Mouse (Mus musculus): ENCODE measurements at regions not wholly inside any gene's neighbourhood (a gene's known extent, or its start where the extent isn't known, plus 50 kb on each side); places are given as distances from the start of the nearest gene placed in this dataset.

GRCm38 (mm10) chr19:52600410-52600809 is 336.3 kb downstream of the Ins1 start:
- intact Hi-C loops (cut with DNase I), result no loop called here
- no peak for DNase-seq

DNA sequence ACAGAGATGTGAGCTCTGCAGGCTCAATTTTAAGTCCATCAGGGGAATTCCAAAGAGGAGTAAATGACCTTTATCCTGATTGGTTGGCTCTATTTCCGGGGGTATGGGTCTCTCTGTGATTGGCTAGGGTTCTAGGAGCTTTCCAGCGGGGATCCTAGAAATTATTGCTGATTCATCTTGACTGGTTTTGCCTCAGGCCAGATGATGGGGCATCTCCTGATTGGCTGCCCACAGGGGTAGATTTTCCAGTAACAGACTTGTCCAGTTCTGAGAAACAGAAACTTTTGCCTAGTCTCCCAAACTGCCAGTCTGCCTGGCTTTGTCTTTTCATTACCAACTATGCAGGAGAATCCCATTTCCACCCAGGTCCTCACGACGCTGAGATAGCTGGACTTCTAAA is 301.3 kb downstream of the Ins1 start:
- DNase-seq, result no peak
- intact Hi-C loops (cut with DNase I), result no loop called here

GRCm38 (mm10) chr19:52534758-52535157 is 270.7 kb downstream of the Ins1 start:
- intact Hi-C loops (cut with DNase I), result no loop called here
- no peak for DNase-seq

DNA sequence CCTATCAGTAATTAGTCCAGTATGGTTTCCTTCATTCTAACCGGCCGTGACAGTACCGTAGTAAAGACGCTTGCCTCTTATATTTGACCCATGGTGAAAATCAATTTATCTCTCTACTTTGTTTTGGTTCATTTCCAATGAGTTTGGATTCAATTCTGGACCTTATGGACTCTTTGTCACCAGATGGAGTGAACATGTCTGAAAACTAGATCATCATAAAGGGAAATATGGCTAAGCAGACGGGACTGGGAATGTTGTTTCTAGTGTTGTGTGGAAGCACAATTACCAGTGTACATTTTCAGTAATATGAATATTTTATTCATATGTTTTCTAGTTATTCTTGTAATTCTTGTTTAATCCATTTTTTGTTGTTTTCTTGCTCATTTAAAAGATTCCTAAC is 261.4 kb downstream of the Ins1 start:
- intact Hi-C loops (cut with DNase I), result no loop called here
- DNase-seq, result no peak

- intact Hi-C loops (cut with DNase I), result no loop called here
- no peak for DNase-seq
Observed at GRCm38 (mm10) chr19:52503331-52503730, 239.2 kb downstream of the Ins1 start.
